Mouse (Mus musculus): ENCODE data around the gene Tasp1. TPM values are rescaled to one million over a fixed set of nuclear protein-coding genes. Genes with fewer than 3 reads are reported as not detected.
"Not testable (repeated sequence)": the region's sequence is repeated elsewhere in the genome, so short reads cannot be mapped to it uniquely, and the experiment has no call there.

Tasp1 gene
- polyA plus RNA-seq, 1 experiment from 2014 or later = 20.6 TPM

DNA sequence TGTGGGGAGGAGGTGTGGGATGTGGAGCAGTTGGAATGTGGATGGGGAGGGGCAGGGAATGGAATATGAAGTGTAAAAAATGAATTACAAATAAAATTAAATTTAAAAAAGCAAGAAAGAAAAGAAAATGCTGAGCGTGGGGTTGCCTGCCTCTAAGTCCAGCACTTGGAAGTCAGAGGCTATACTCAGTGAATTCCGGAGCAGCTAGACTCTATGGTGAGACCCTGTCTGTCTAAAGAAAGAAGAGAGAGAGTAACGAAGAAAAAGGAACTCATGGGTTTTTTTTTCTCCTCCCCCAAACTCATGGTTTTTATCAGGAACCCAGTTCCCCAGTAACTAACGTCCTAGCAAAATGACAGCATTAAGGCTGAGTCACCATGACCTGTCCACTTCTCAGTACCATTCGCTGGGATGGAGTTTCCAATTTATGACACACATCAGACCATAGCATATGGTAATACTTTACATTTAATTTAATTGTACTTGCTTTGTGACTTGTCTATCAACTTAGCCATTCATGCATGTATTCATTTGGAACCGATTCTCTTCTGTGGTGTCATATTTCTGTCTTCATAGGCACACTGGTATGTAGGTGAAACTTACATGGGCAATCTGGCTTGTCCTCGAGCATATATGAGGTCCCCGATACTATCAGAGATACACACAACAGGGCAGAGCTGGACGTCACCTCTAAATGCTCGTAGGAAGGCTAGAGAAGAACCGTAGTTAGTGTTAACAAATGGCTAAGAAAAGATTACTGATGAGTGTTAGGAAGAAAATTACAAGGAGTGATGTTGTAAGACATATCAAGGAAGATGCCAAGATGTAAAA, 14.4 kb upstream of the Tasp1 start:
- Histone ChIP-seq H3K4me3 (replicated peaks) (no peak overlapping the region), H3K9me3 (no peaks in the 10 kb centered on the region), H3K4me2 (replicated peaks) (no peak overlapping the region), H3K27me3 (replicated peaks) (no peaks in the 10 kb centered on the region), H3K4me1 (replicated peaks) (no peaks in the 10 kb centered on the region), H3K36me3 (no peaks in the 10 kb centered on the region), H3K27ac (no peak overlapping the region), H3K9ac (no peak overlapping the region)
- ATAC-seq = no peak
- WGBS = 84% methylated on average over 11 of the region's 11 CpGs

DNA sequence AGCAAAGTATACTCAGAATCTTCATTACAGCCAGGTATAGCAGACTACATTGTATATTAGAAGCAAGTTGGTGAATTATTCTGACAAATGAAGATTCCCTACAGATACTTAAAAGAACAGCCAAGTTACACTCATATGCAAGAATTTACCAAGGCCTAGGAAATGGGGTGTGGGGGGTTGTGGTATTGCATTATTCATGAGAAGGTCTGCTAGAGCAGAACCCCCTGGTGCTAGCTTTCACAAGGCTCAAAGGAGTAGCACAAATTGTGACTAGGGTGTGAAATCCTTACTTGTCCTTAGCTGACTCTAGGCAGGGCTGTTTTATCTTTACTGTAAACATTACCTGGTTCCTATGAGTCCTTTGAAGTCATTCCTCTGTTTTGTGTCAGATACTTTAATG, 12.7 kb upstream of the Tasp1 start:
- H3K27ac ChIP-seq; H3K4me3 ChIP-seq (replicated peaks); ATAC-seq; H3K27me3 ChIP-seq (replicated peaks); H3K9me3 ChIP-seq; H3K4me1 ChIP-seq (replicated peaks); H3K9ac ChIP-seq; H3K4me2 ChIP-seq (replicated peaks); H3K36me3 ChIP-seq: not testable (repeated sequence)

DNA sequence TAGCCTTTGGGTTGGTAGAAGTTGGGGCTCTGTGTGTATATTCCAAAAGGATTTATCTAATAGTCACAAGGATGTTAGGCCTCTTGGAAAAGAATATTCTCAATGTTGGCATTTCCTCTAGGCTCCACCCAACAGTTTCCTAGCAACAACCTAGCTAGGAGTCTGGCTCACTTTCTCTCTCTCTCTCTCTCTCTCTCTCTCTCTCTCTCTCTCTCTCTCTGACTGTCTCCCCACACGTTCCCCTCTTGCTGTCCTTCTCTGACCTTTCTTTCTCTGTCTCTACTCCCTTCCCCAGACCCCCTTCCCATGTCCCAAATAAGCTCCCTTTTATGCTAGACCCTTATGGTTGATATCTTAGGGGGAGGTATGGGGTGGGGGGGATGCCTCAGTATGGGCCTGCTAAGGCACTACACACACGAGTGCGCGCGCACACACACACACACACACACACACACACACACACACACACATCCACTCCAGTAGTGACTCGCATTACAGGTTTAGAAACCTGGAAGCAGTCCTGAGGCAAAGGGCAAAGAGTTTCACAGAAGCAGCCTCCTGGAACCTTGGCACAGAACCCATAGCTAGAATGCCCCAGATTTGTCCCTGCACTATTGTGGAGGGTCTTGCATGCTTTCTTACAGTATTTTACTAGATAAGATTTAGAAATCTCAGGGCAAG, 12.1 kb upstream of the Tasp1 start:
- Histone ChIP-seq H3K4me1 (replicated peaks) (no peaks in the 10 kb centered on the region), H3K4me3 (replicated peaks) (no peak overlapping the region), H3K27me3 (replicated peaks) (no peaks in the 10 kb centered on the region), H3K27ac (no peak overlapping the region), H3K36me3 (no peaks in the 10 kb centered on the region), H3K9me3 (no peaks in the 10 kb centered on the region), H3K4me2 (replicated peaks) (no peak overlapping the region), H3K9ac (no peak overlapping the region)
- no peak for ATAC-seq
- WGBS = 59% methylated on average over 6 of the region's 6 CpGs

DNA sequence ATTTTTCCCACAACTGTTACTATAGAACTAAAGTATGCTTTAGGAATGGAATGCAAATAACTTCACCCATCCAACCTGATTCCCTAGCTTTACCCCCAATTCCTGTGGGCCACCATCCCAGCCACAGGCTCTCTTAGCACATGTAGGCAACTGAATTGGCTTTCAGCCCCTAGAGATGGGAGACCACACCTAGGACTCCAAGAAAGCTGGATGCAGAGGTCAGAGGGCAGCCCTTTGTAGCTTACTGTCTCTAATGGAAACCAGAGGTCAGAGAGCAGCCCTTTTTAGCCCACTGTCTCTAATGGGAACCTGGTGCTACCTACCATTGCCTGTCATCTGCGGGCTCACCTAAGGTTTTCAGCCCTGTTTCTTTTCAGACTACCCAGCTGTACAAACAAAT, 10.9 kb upstream of the Tasp1 start:
- WGBS = 26% methylated on average over 1 of the region's 1 CpGs
- H3K4me3 ChIP-seq (replicated peaks) = no peak overlapping the region
- no peaks in the 10 kb centered on the region for H3K4me1 ChIP-seq (replicated peaks)
- no peaks in the 10 kb centered on the region for H3K9me3 ChIP-seq
- H3K4me2 ChIP-seq (replicated peaks) = no peak overlapping the region
- no peak overlapping the region for H3K9ac ChIP-seq
- no peak overlapping the region for H3K27ac ChIP-seq
- no peaks in the 10 kb centered on the region for H3K27me3 ChIP-seq (replicated peaks)
- H3K36me3 ChIP-seq = no peaks in the 10 kb centered on the region
- ATAC-seq = no peak

DNA sequence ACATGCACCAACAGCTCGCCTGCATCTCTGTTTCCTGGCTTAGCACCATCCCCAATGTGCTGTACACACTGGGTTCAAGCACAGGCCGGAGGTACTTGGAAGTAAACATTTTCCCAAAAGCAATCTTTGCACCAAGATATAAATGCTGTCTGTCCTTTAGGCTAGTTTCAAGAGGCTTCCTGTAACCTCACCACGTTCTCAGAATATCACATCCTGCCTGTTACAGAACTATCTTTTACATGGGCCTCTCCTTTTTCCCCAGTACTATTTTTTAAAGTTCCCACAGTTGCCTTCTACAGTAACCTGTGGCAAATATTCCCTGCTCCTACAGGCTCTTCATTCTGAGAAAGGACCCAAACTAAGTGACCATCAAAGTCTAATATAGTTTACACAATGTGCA, 8.5 kb upstream of the Tasp1 start:
- no peak for ATAC-seq
- 78% methylated on average over 3 of the region's 3 CpGs for WGBS
- Histone ChIP-seq H3K4me1 (replicated peaks) (no peaks in the 10 kb centered on the region), H3K9me3 (no peaks in the 10 kb centered on the region), H3K27ac (no peak overlapping the region), H3K4me3 (replicated peaks) (no peak overlapping the region), H3K36me3 (no peaks in the 10 kb centered on the region), H3K9ac (no peak overlapping the region), H3K4me2 (replicated peaks) (no peak overlapping the region), H3K27me3 (replicated peaks) (no peaks in the 10 kb centered on the region)

DNA sequence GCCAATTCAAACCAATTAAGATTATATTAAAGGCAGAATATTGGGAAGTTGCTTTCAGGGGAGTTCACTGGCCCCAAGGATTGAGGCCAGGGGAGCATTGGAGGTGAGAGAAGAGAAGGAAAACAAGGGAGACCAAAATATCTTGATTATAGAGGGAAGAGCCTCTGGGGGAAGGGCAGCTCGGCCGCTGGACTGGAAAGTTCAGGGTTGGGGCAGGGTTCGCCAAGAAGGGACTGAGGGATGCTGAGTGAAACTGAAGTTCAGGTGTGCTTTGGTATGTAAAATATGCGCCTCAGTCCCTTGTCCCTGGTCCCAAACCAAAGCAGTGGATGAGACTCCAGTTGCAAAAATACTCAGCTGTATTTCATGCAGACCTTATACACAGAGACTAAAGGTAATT, 911 bp upstream of the Tasp1 start:
- no peaks in the 10 kb centered on the region for H3K27me3 ChIP-seq (replicated peaks)
- peak overlapping the region; percentile 70; the same call in 1 of the 2 replicates for H3K4me2 ChIP-seq (replicated peaks)
- no peaks in the 10 kb centered on the region for H3K36me3 ChIP-seq
- no peak overlapping the region for H3K9ac ChIP-seq
- H3K9me3 ChIP-seq = no peaks in the 10 kb centered on the region
- H3K4me3 ChIP-seq (replicated peaks) = no peak overlapping the region
- no peaks in the 10 kb centered on the region; the same call in 1 of the 2 replicates for H3K4me1 ChIP-seq (replicated peaks)
- no peak overlapping the region for H3K27ac ChIP-seq
- ATAC-seq = no peak
- WGBS = 54% methylated on average over 4 of the region's 4 CpGs

DNA sequence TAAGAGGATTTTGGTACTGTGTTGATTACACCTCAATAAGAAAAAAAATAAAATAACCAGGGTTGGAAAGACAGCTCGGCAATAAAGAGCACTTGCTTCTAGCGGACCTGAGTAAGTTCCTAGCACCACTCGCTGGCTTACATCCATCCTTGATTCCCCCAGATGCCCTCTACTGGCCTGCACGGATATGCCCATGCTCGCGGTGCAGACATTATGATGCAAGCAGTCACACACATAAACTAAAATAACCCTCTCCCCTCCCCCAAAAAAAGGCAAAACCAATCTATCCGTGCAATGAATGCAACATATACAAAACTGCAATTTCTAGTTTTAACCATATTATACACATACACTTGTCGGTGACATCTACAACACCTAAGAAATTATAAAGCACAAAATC, 929 bp downstream of the Tasp1 start:
- peak overlapping the region; percentile 94 for H3K4me3 ChIP-seq (replicated peaks)
- no peaks in the 10 kb centered on the region; the same call in 1 of the 2 replicates for H3K4me1 ChIP-seq (replicated peaks)
- peak overlapping the region; percentile 70 for H3K4me2 ChIP-seq (replicated peaks)
- H3K9ac ChIP-seq = no peak overlapping the region; the same call in 1 of the 2 replicates
- 80% methylated on average over 8 of the region's 8 CpGs for WGBS
- no peak overlapping the region for H3K27ac ChIP-seq
- H3K27me3 ChIP-seq (replicated peaks) = no peaks in the 10 kb centered on the region
- no peaks in the 10 kb centered on the region for H3K9me3 ChIP-seq
- no peaks in the 10 kb centered on the region for H3K36me3 ChIP-seq
- ATAC-seq = no peak

DNA sequence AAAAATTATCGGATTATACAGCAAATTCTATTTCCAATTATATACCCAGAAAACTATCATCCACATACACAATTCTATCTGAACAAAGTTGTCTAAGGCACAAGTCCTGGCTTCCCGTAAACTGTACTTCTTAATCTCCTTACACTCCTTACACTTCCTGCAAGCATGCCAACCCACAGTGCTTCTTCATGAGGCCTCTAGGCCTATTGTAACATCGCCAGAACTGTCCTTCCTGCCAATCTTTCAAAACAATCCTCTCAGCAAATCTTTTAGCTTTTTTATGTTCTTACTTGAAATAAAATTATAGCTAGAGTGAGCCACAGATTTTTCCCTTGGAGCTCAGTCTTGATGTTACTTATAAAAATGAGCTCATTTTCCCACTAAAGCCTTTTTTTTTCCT, 5.1 kb downstream of the Tasp1 start:
- no peak for ATAC-seq
- no peak overlapping the region for H3K4me2 ChIP-seq (replicated peaks)
- H3K9me3 ChIP-seq = no peaks in the 10 kb centered on the region
- 86% methylated on average over 3 of the region's 3 CpGs for WGBS
- no peak overlapping the region for H3K27ac ChIP-seq
- H3K9ac ChIP-seq = no peak overlapping the region
- H3K4me1 ChIP-seq (replicated peaks) = no peaks in the 10 kb centered on the region; the same call in 1 of the 2 replicates
- no peak overlapping the region for H3K4me3 ChIP-seq (replicated peaks)
- no peaks in the 10 kb centered on the region for H3K27me3 ChIP-seq (replicated peaks)
- no peaks in the 10 kb centered on the region for H3K36me3 ChIP-seq

DNA sequence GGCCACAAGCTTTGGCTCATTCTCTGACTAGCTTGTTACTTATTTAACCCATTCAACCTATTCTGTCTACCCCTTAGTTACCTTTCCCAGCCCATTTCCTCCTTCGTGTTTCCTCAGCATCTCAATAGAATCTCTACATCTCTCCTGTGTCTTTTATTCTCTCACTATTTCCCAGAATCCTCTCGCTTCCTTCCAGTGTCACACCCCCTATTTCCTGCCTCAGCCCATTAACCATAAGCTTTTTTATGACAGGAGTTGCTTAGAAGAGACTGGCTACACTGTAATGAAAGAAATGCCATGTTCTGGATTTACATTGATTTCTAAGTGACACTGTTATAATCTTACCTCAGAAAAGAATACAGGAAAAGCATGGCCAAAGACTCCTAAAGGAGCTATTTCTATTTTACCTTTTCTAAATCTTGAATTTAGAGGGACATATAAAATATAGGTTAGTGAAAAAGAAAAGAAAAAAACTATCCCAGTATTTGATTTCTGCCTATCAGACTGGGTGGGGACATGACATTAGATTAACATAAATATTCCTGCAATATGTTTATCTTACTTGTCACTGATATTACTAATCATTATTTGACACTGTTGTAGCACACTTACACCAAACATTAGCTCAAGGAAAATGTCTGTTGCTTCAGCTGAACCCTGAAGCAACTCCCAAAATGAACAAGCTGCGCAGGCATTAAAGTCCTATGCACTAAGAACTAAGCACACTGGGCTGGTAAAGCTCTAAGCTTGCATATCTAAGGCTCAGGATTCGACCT, 6.3 kb downstream of the Tasp1 start:
- Histone ChIP-seq H3K36me3 (no peaks in the 10 kb centered on the region), H3K27me3 (replicated peaks) (no peaks in the 10 kb centered on the region), H3K4me2 (replicated peaks) (no peak overlapping the region), H3K4me3 (replicated peaks) (no peak overlapping the region), H3K4me1 (replicated peaks) (no peaks in the 10 kb centered on the region), H3K9ac (no peak overlapping the region), H3K27ac (no peak overlapping the region), H3K9me3 (no peaks in the 10 kb centered on the region)
- WGBS = 83% methylated on average over 4 of the region's 4 CpGs
- ATAC-seq = no peak

DNA sequence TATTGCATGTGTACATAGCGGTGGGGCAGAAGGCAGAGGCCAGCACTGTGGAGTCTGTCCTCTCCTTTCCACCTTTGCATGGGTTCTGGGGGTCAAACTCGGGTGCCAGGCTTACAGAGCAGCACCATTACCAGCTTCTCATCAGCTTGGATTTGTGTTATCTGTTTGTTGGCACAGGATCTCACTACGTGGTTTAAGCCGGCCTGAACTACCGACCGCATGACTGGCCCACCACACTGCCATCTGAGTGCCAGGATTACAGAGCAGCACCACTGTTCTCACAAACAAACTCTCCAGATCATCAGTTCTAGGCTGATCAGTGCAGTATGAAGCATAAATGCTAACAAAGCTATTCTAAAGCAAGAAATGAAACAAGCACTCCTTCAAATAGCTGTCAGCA, 8.5 kb downstream of the Tasp1 start:
- no peaks in the 10 kb centered on the region for H3K27me3 ChIP-seq (replicated peaks)
- H3K36me3 ChIP-seq = no peaks in the 10 kb centered on the region
- no peak for ATAC-seq
- no peaks in the 10 kb centered on the region for H3K9me3 ChIP-seq
- H3K4me3 ChIP-seq (replicated peaks) = no peak overlapping the region
- H3K4me1 ChIP-seq (replicated peaks) = no peaks in the 10 kb centered on the region
- H3K9ac ChIP-seq = no peak overlapping the region
- WGBS = 87% methylated on average over 6 of the region's 6 CpGs
- H3K4me2 ChIP-seq (replicated peaks) = no peak overlapping the region
- H3K27ac ChIP-seq = no peak overlapping the region

DNA sequence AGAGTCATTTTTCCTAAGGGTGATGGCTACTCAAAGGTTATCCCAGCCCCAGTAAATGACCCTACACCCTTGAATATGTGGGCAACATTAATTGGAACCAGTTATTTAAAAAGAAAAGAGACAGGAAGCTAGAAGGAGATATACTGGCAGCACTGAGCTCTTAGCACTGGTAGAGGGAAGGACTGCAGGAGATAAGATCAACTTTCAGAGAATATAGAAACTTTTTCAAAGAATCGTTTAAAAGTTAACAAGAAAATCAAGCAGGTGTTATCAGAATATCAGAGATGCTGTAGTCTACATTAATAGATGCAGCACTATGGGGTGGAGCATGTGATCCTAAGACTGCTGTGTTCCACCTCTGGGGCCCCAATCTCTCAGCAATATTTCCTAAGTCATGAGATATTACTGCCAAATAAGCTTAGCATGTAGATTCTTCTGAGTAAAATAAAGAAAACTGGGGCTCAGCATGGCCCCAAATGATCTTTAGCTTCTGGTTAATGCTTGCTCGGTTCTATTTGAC, 14.9 kb downstream of the Tasp1 start:
- ATAC-seq = no peak
- Histone ChIP-seq H3K9ac (no peak overlapping the region), H3K4me2 (replicated peaks) (no peak overlapping the region), H3K9me3 (no peaks in the 10 kb centered on the region), H3K4me1 (replicated peaks) (no peaks in the 10 kb centered on the region), H3K27me3 (replicated peaks) (no peaks in the 10 kb centered on the region), H3K27ac (no peak overlapping the region), H3K4me3 (replicated peaks) (no peak overlapping the region), H3K36me3 (no peaks in the 10 kb centered on the region)
- 85% methylated on average over 2 of the region's 2 CpGs for WGBS

DNA sequence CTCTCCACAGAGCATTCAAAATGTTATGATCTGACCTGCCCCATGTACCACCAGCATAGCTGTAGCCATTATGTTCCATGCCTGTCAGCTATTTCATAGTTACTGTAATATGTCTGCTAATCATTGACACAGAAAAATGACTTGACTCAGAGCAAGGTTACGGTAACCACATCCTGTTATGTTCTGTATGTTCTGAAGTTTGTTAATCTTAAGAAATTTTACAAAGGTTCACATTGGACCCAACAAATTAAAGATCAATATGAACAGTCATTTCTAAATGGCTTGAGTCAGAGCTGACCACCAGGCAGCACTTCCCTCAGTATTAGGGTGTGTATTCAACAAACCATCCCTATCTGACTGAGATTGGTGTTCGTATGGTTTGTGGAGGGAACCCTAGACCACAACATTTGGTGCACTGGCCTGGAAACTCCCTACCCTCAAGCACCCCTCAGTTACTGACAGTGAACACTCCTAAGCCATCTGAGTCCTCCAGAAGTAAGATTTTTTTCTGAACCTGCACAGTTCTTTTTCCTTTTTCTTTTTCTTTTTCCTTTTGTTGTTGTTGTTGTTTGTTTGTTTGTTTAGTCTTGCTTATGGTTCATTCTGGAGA, 24.0 kb downstream of the Tasp1 start:
- Histone ChIP-seq H3K4me1 (replicated peaks) (no peaks in the 10 kb centered on the region), H3K27ac (no peak overlapping the region), H3K4me2 (replicated peaks) (no peak overlapping the region), H3K9me3 (no peaks in the 10 kb centered on the region), H3K27me3 (replicated peaks) (no peaks in the 10 kb centered on the region), H3K4me3 (replicated peaks) (no peak overlapping the region), H3K36me3 (no peaks in the 10 kb centered on the region), H3K9ac (no peak overlapping the region)
- ATAC-seq = no peak
- 84% methylated on average over 2 of the region's 2 CpGs for WGBS
